ENCODE assay signal across 7 mouse cellular contexts in genomic region chr1:169969516-169969886, GRCm38 (mm10). TPM values are rescaled to one million over a fixed set of nuclear protein-coding genes. Genes with fewer than 3 reads are reported as not detected.
DNase-seq lines count a peak whose midpoint lies in the region; ATAC-seq lines count a peak whose summit lies in the region.

No protein-coding gene starts in this region.

- peak overlapping the region; percentile 87 for H3K4me2 ChIP-seq in limb, embryonic 13.5 days (replicated peaks)
- H3K4me2 ChIP-seq in stomach, embryonic 15.5 days = peak overlapping the region; percentile 81

- 3% methylated on average over 9 of the region's 9 CpGs for WGBS in limb, embryonic 13.5 days
- under 1% methylated on average over 8 of the region's 9 CpGs for WGBS in stomach, embryonic 15.5 days

- peaks cover 30% of the 10 kb centered on the region for H3K36me3 ChIP-seq in megakaryocyte, embryonic 14.5 days (replicated peaks; ENCODE audit: low read length)
- peaks cover 31% of the 10 kb centered on the region for H3K36me3 ChIP-seq in limb, embryonic 13.5 days
- H3K36me3 ChIP-seq in stomach, embryonic 15.5 days = 0 out of 2 replicates have a peak, but pooled peaks cover 7% of the 10 kb centered on the region

- H3K9me3 ChIP-seq in megakaryocyte, embryonic 14.5 days = no peaks in the 10 kb centered on the region
- H3K9me3 ChIP-seq in limb, embryonic 13.5 days = no peaks in the 10 kb centered on the region
- H3K9me3 ChIP-seq in stomach, embryonic 15.5 days = no peaks in the 10 kb centered on the region

- H3K4me1 ChIP-seq in megakaryocyte, embryonic 14.5 days = peaks cover 35% of the 10 kb centered on the region
- H3K4me1 ChIP-seq in limb, embryonic 13.5 days = peaks cover 15% of the 10 kb centered on the region
- peaks cover 7% of the 10 kb centered on the region; the same call in 1 of the 2 replicates for H3K4me1 ChIP-seq in stomach, embryonic 15.5 days

- no peak for DNase-seq in Muller cell, postnatal 12 days (ENCODE audit: inconsistent ontology term)
- no peak for DNase-seq in spleen, postnatal 36 days (ENCODE audit: low spot score in 2 of 2)

- peak overlapping the region; percentile 93 for H3K4me3 ChIP-seq in megakaryocyte, embryonic 14.5 days (replicated peaks)
- peak overlapping the region; percentile 58 for H3K4me3 ChIP-seq in limb, embryonic 13.5 days
- peak overlapping the region; percentile 71 for H3K4me3 ChIP-seq in stomach, embryonic 15.5 days (replicated peaks)

- peak overlapping the region; percentile 70 for H3K27ac ChIP-seq in limb, embryonic 13.5 days
- H3K27ac ChIP-seq in stomach, embryonic 15.5 days = peak overlapping the region; percentile 87

- H3K27me3 ChIP-seq in megakaryocyte, embryonic 14.5 days (replicated peaks) = peaks cover 1% of the 10 kb centered on the region
- no peaks in the 10 kb centered on the region for H3K27me3 ChIP-seq in limb, embryonic 13.5 days
- H3K27me3 ChIP-seq in stomach, embryonic 15.5 days (replicated peaks) = no peaks in the 10 kb centered on the region

- no peak for ATAC-seq in megakaryocyte, adult 5-6 weeks (ENCODE audit: poor library complexity, severe bottlenecking)
- ATAC-seq in erythroid progenitor cell, adult 5-6 weeks (replicated peaks; ENCODE audit: low FRiP score, poor library complexity, severe bottlenecking) = peak; percentile 31; the same call in 1 of the 2 replicates
- ATAC-seq in limb, embryonic 13.5 days (ENCODE audit: low FRiP score, low read depth) = peak; percentile 60
- peak; percentile 27 for ATAC-seq in stomach, embryonic 15.5 days (ENCODE audit: insufficient read depth, low FRiP score, low read depth)

- peak overlapping the region; percentile 67 for H3K9ac ChIP-seq in limb, embryonic 13.5 days
- H3K9ac ChIP-seq in stomach, embryonic 15.5 days = peak overlapping the region; percentile 32; the same call in 1 of the 2 replicates

RNA-seq across cellular contexts. Expression of gene Hsd17b7, which starts 0.5 kb away (rescaled TPM):
- polyA plus RNA-seq in megakaryocyte, embryonic 14.5 days (2012; ENCODE audit: insufficient read depth, low replicate concordance) = 1.8 TPM in 1 of 2 replicates, not detected in the other
- total RNA-seq in megakaryocyte, adult 5-6 weeks (2015) = 2.8 and 2.9 TPM in 2 replicates
- 2.0 and 4.4 TPM in 2 replicates for total RNA-seq in megakaryocyte, adult 5-6 weeks (2017)
- 4.0 TPM in 1 of 2 replicates, not detected in the other for total RNA-seq in erythroid progenitor cell, adult 5-6 weeks (2015; ENCODE audit: low replicate concordance)
- 0.45 and 0.77 TPM in 2 replicates for total RNA-seq in erythroid progenitor cell, adult 5-6 weeks (2017; ENCODE audit: low replicate concordance)
- polyA plus RNA-seq in limb, embryonic 13.5 days (2015; fragmentation: Nextera tagmentation; extraction: Ambion mirVana) = 14.5 and 15.4 TPM in 2 replicates
- 15.3 and 16.0 TPM in 2 replicates for polyA plus RNA-seq in stomach, embryonic 15.5 days (2015; fragmentation: Nextera tagmentation; extraction: Ambion mirVana)

RNA-seq across cellular contexts. Expression of gene Ccdc190, which starts 41.1 kb away (rescaled TPM):
- polyA plus RNA-seq in megakaryocyte, embryonic 14.5 days (2012; ENCODE audit: insufficient read depth, low replicate concordance) = 2.7 TPM in 1 of 2 replicates, not detected in the other
- not detected in 2 replicates for total RNA-seq in megakaryocyte, adult 5-6 weeks (2015)
- not detected in 2 replicates for total RNA-seq in megakaryocyte, adult 5-6 weeks (2017)
- not detected in 2 replicates for total RNA-seq in erythroid progenitor cell, adult 5-6 weeks (2015; ENCODE audit: low replicate concordance)
- not detected in 2 replicates for total RNA-seq in erythroid progenitor cell, adult 5-6 weeks (2017; ENCODE audit: low replicate concordance)
- polyA plus RNA-seq in limb, embryonic 13.5 days (2015; fragmentation: Nextera tagmentation; extraction: Ambion mirVana) = 0.10 and 0.17 TPM in 2 replicates
- 0.12 and 0.15 TPM in 2 replicates for polyA plus RNA-seq in stomach, embryonic 15.5 days (2015; fragmentation: Nextera tagmentation; extraction: Ambion mirVana)
